Mouse (Mus musculus) adrenal gland, adult 8-10 months (tissue): ENCODE results near the gene Vegfb. TPM values are rescaled to one million over a fixed set of nuclear protein-coding genes. Genes with fewer than 3 reads are reported as not detected.
A peak's percentile ranks its signal among the peaks of the same experiment; 100 is the strongest.

Source experiments
- DNase-seq: peaks from one replicate; pipeline ENCODE4 v3.0.0; 2022
- total RNA-seq, 4 experiments: library from RNA; stranded (reverse); gene quantifications; 2 replicates each; pipeline ENCODE4 v1.2.4; 2022

Gene Vegfb
- total RNA-seq, 4 experiments from 2014 or later, result 86.5 to 119 (median 95.7) TPM

DNA sequence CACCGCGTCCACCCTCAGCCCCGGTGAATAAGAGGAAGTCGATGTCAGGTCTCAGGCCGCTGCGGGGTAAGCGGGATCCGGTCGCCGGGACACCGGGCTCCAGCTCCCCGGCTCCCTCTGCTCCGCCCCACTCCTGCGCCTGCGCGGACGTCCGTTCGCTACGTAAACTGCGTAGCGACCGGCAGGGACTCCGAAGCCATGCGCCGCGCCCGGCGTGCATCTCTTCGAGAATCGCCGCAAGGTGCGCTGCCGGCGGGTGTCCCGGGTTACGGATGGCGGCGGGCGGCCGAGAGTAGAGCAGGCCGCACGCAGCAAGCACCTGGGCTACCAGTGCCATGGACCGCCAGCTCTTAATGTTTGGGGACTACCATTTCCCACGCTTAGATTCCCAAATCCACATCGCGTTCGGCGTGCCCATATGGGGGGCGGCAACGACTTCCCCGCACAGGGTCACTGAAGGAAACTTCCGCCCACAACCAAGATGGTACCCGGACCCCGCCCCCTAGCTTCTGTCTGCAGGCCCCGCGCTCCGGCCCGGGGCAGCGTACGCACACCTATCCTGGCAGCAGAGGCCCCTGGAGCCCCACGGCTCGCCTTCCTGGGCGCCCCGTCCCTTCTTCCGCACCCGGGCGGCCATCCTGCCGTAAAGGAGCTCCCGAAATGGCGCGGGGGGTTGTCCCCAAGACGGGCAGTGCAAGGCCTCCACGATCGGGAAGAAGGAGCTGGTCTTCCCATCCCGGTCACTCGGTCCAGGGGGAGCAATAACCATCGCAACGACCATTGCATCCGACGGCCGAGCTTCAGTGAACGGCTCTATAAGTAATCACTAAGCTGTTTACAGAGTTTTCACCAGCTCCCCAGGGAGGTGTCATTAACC is 45.8 kb downstream of the Vegfb start, which contains the start of gene Bad:
Bad (plus strand) TSS at position 490 of the 877 bp plus-strand sequence.
- peak; percentile 88 for DNase-seq

DNA sequence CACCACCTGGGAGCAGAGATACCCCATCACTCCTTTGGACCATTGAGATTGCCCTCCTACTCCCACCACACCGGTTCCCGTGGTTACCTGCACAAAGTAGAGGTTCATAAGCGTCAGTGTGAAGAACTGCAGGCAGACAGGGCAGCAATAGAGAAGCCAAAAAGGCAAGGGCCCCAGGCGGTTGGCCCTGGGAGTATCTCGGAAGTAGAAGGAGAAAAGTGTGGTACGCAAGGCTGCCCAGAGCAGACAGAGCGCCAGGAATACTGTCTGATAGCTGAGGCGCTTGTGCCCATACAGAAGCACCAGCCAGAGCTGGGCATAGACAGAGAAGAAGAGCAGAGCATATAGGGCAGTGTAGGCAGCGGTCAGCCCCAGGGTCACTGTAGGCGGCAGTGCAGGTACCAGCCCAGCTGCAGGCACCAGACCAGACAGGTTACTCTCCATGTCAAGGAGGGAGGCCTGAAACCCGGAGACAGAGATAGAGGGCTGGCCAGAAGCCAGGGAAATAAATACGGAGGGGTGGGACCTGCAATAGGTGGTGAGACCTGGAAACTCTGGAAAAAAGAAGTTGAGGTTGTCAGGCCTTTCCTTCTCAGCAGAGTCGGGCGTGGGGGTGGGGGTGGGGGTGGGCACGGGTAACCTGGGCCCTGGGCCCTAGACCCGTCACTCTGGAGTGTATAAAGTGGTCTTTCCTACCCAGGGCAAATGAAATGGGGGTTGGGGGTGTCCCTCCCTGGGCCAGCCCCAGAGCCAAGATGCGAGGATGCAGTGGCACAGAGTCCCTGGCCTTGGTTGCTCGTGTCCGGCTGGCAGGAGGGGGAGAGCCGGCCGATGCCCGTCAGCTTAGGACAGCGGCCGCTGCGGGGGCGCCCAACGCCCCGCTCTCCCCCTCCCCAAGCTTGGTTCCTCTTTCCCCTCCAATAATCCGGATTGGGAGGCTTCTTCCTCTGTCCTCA is 46.8 kb downstream of the Vegfb start:
- no peak for DNase-seq

DNA sequence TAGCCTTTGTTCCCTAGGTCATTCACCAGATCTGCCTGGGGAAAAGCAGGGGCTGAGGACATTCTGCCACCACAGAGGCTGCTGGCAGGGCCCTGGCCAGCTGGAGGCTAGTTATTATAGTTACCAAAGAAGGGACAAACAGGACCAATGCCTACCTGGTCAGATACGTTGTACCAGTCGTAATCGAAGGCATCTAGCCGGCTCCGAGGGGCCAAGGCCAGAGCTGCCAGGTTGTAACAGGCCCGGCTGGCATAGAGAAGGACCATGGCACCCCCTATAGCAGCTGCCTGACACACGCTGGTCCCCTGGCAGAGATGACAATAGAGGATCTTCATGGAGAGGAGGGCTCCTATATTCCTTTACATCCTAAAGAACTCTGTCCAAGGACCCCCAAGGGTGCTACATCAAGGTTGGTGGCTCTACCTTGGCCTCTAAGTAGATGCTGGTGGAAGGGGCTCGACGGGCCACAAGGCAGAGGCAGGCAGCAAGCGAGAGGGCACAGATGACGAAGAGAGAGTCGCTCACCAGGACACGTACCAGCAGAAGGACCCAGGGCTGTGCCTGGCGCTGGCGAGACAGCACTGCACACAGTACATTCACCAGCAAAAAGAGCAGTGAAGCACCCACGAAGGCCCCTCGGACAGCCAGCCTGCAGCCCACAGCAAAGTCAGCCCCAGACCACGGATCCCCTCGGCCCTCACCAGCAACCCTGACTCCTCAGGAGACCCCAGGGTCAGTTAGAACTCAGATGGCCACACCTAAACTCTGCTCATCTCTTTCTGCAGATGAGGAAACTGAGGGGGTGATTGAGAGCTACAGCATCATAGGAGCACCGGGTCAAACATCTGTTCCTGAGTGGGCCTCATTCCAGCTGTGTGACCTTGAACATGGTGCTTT is 48.1 kb downstream of the Vegfb start:
- no peak for DNase-seq

DNA sequence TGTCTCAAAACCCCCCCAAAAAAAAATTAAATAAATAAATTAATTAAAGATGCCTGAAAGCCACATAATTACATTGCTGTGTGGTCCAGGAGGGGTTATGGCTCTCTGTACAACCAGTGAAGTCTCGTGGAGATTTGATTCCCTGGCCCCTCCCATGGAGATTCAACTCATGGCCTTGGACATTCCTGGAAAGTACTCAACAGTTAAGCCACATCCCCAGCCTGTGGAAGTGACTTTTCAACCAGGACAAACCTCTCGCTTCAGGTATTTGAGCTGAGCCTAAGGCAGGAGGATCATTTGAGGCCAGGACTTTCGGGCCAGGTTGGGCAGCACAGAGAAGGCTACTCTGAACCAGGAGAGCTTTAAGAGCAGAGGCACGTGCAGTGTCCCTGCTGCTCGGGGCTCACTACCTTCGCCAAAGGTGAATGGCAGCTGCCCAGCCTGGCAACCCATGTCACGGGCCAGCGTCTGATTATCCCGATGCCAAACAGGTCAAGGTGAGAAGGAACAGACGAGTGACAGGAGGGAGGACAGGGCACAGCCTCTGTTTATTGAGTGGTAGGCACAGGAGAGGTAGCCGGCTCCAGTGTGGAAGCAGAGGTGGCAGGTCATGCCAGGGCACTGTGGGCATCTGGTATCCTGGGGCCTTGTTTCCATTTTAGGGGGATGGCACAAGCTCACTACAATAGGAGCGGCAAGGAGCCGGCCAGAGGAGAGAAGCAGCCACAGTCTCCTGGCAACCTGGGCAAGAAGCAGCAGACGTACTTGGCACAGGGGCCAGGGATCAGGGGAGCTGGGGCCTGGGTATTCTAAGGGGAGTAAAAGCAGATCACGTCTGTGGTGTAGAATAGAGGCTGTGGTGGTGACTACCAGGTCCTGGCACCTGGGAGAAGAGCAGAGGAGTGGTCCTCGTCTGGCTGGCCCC is 49.6 kb downstream of the Vegfb start:
- DNase-seq, result no peak

DNA sequence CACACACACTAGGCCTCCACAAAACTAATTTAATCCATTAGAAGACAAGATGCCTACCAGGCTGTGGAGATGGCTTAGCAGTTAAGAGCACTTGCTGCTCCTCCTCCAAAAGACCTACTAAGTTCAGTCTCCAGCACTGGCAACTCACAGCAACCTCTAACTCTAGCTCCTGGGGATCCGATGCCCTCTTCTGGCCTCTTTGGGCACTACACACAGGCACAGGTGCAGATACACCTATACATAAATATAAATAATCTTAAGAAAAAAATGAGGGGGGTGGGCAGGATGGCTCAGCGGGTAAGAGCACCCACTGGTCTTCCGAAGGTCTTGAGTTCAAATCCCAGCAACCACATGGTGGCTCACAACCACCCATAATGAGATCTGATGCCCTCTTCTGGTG is 51.2 kb downstream of the Vegfb start:
- no peak for DNase-seq

DNA sequence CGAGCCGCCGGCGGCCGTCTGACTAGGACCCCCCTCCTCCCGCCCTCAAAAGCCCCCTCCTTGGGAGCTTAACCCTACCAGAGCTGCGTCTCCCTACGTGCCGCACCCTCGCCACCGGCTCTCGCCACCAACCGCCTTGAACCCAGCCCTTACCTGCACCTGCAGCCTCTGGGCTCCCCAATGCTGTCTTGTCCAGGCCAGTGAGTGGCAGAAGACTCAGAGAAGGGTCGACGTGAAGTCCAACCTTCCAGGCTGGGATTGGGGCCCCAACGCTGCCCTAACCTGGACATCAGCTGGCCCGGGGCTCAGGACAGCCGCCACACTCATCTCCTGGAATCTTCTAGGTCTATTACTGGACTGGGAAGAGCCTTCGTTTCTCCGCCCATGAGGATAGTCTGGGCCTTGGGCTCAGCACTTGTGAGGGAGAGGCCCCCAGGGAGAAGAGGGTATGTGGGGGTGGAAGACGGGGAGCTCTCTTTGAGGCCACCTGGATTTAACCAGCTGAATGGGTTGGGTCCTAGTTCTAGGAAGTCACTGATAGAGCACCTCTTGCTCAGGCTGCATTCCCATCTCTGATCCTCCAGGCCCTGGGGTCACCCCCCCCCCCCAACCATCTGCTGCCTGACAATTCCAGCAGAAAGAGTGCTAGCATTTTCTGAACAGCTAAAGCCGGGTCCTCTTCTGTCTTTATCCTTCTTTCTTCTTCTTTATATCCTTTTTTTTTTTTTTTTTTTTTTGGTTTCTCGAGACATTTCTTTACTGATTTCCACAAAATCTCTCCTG is 53.1 kb downstream of the Vegfb start, which contains the start of gene Kcnk4:
Kcnk4 (minus strand) TSS at position 321 of the 783 bp plus-strand sequence.
- DNase-seq, result no peak

DNA sequence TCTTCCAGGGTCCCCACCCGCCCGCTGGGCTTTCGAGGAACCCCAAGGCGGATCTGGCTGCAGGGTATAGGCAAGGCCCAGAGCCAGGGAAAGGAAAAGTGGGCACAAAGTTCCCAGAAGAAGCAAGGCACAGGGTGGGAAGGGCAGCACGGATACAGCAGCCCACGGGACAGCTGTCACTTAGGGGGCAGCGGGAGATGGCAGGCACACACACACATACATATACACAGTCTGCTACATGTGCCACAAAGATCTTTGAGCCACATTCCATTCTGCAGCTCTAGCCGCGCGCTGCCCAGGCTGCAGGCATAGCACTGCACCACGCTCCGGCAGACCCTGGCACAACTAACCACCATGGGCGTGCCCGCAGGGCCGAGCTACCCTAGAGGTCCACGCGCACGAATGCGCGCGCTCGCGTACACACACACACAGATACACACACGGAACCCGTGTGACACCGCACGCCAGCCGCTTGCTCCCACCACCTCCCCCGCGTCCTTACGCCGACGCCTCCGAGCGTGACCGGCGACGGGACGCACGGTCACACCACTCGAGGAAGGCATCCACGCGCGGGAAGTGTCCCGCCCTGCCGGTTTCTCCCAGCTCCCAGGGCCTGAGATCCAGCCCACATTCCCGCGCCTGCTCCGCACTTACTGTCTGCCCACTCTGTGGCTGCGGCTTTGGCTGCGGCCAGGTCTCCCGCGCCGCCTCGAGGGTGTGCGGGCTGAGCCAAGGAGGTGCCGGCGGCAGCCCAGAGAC is 53.8 kb downstream of the Vegfb start:
- no peak for DNase-seq

DNA sequence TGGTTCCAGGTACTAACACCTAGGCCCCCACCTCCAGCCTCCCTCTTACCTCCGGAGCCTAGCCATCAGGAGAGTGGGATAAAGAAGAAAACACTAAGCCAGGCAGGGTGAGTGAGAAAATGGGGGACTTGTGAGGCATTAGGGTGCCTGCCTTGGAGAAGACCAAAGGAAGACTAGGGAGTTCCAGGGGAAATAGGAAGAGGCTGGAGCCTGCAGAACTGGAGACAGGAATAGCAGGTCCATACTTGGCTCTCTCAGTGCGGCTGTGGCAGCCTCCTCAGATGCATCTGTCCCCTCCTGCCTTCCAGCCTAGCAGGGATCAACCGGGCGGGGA is 54.4 kb downstream of the Vegfb start:
- no peak for DNase-seq

Other genes with a start within 250 kb of the Vegfb start
- gene Rps6ka4, start 147.0 kb downstream of the Vegfb start, total RNA-seq, result 10 to 100 TPM; 30.2 to 42.5 (median 36.1) TPM
- gene Ccdc88b, start 129.4 kb downstream of the Vegfb start, total RNA-seq, result 1 to 10 TPM; 1.7 to 3.6 (median 2.4) TPM
- gene Trmt112, start 78.0 kb downstream of the Vegfb start, total RNA-seq, result 100 to 1,000 TPM in 2 of 4 experiments, 10 to 100 TPM in 2; 83.2 to 116 (median 99.0) TPM
- gene Prdx5, start 77.5 kb downstream of the Vegfb start, total RNA-seq, result 100 to 1,000 TPM; 197 to 273 (median 224) TPM
- 10 to 100 TPM; 38.3 to 45.1 (median 44.1) TPM for gene Esrra, start 65.8 kb downstream of the Vegfb start, total RNA-seq
- gene Catsperz, start 62.3 kb downstream of the Vegfb start, total RNA-seq, result not detected
- under 1 TPM in 2 of 4 experiments, not detected in 2; 0.14 to 0.24 TPM for gene Kcnk4, start 53.1 kb downstream of the Vegfb start, total RNA-seq
- gene Bad, start 45.8 kb downstream of the Vegfb start, total RNA-seq, result 10 to 100 TPM; 49.9 to 63.1 (median 56.6) TPM
- 10 to 100 TPM; 55.6 to 66.1 (median 63.4) TPM for gene Gpr137, start 45.2 kb downstream of the Vegfb start, total RNA-seq
- gene Ppp1r14b, start 12.7 kb downstream of the Vegfb start, total RNA-seq, result 100 to 1,000 TPM; 153 to 231 (median 191) TPM
- gene Plcb3, start 11.2 kb downstream of the Vegfb start, total RNA-seq, result 10 to 100 TPM; 40.1 to 83.9 (median 62.1) TPM
- 100 to 1,000 TPM in 2 of 4 experiments, 10 to 100 TPM in 2; 62.4 to 165 (median 91.8) TPM for gene Fkbp2, start 7.2 kb downstream of the Vegfb start, total RNA-seq
- 10 to 100 TPM; 38.4 to 55.9 (median 43.3) TPM for gene Dnajc4, start 4.9 kb upstream of the Vegfb start, total RNA-seq
- gene Nudt22, start 8.5 kb upstream of the Vegfb start, total RNA-seq, result 10 to 100 TPM; 36.6 to 56.0 (median 48.7) TPM
- gene Trpt1, start 8.5 kb upstream of the Vegfb start, total RNA-seq, result 10 to 100 TPM; 11.0 to 18.6 (median 15.0) TPM
- 10 to 100 TPM in 2 of 4 experiments, 1 to 10 TPM in 2; 6.4 to 10.8 (median 8.8) TPM for gene Fermt3, start 31.8 kb upstream of the Vegfb start, total RNA-seq
- gene Stip1, start 52.3 kb upstream of the Vegfb start, total RNA-seq, result 100 to 1,000 TPM; 129 to 273 (median 162) TPM
- gene Macrod1, start 69.2 kb upstream of the Vegfb start, total RNA-seq, result 10 to 100 TPM; 27.7 to 64.8 (median 40.3) TPM
- gene Flrt1, start 118.1 kb upstream of the Vegfb start, total RNA-seq, result 10 to 100 TPM in 2 of 4 experiments, 1 to 10 TPM in 2; 2.9 to 27.5 (median 14.8) TPM
- gene Otub1, start 218.7 kb upstream of the Vegfb start, total RNA-seq, result 100 to 1,000 TPM; 127 to 182 (median 149) TPM
- 100 to 1,000 TPM; 725 to 927 (median 846) TPM for gene Cox8a, start 230.0 kb upstream of the Vegfb start, total RNA-seq